Mouse (Mus musculus): ENCODE data around the gene Stxbp5. TPM values are rescaled to one million over a fixed set of nuclear protein-coding genes. Genes with fewer than 3 reads are reported as not detected.

Gene Stxbp5
- total and polyA plus RNA-seq, 3 experiments, result 12.3 to 82.2 (median 19.6) TPM

GRCm38 (mm10) chr10:9900315-9901070 lies 386 bp downstream of the Stxbp5 start:
- peaks cover 0 to 14% of the 10 kb centered on the region in 2 experiments; a peak in 3 of 4 replicates for H3K36me3 ChIP-seq (ENCODE audit: control insufficient read depth in 1 of 2, insufficient read depth in 2 of 2, low read length in 2 of 2)
- H3K4me1 ChIP-seq (ENCODE audit: control insufficient read depth in 1 of 2, insufficient read depth in 2 of 2, low read length in 2 of 2), result peaks cover 6 to 7% of the 10 kb centered on the region in 2 experiments; a peak in 3 of 4 replicates
- peaks cover 30% of the 10 kb centered on the region for H3K79me2 ChIP-seq (ENCODE audit: control insufficient read depth, insufficient read depth, low read length, poor library complexity)
- no peaks in the 10 kb centered on the region for H3K27me3 ChIP-seq (ENCODE audit: control insufficient read depth in 1 of 2, insufficient read depth in 2 of 2, low read length in 2 of 2)
- TF ChIP-seq NELFE (IDR thresholded peaks at IDR 0.05; ENCODE audit: low read depth, low read length) (0 out of 2 replicates have a peak, but pooled peaks have one; percentile 27), HCFC1 (IDR thresholded peaks at IDR 0.05; ENCODE audit: low read depth, low read length) (no peak; the same call in 1 of the 2 replicates), SIN3A (IDR thresholded peaks at IDR 0.05; ENCODE audit: low read length) (peak; percentile 60; the same call in 1 of the 2 replicates), POLR2A (IDR thresholded peaks at IDR 0.05; ENCODE audit: control insufficient read depth in 1 of 2, insufficient read depth in 1 of 2, low read depth in 1 of 2, low read length in 2 of 2, poor library complexity in 1 of 2) (0 out of 4 replicates have a peak, but pooled peaks of 1 of the 2 experiments have one; percentile 4)
- no peaks in the 10 kb centered on the region for H3K9me3 ChIP-seq (replicated peaks; ENCODE audit: insufficient read depth, low read length)
- peak overlapping the region; percentile 98 for H3K9ac ChIP-seq (ENCODE audit: control insufficient read depth, low read depth, low read length, poor library complexity, severe bottlenecking)
- H3K4me3 ChIP-seq (ENCODE audit: control insufficient read depth in 1 of 2, insufficient read depth in 1 of 2, low read depth in 2 of 2, low read length in 2 of 2), result peak overlapping the region; percentile 74 to 93
- H3K27ac ChIP-seq (ENCODE audit: control insufficient read depth, low read depth, low read length), result peak overlapping the region; percentile 81
- peak; percentile 69 for DNase-seq (ENCODE audit: low read depth, low spot score)

GRCm38 (mm10) chr10:9899816-9900215 lies 1.1 kb downstream of the Stxbp5 start:
- TF ChIP-seq TBP (IDR thresholded peaks at IDR 0.05; ENCODE audit: low read depth, low read length), result 0 out of 2 replicates have a peak, but pooled peaks have one; percentile 16
- TF ChIP-seq CTCF (IDR thresholded peaks at IDR 0.05 in 2 of 3, conservative IDR thresholded peaks at IDR 0.05 in 1 of 3; ENCODE audit: control insufficient read depth in 1 of 3, insufficient read depth in 1 of 3, low read depth in 2 of 3, low read length in 3 of 3, poor library complexity in 1 of 3, severe bottlenecking in 1 of 3), result no peak
- no peak for TF ChIP-seq CHD1 (IDR thresholded peaks at IDR 0.05; ENCODE audit: low read depth, low read length)
- 0 out of 2 replicates have a peak, but pooled peaks have one; percentile 1 for TF ChIP-seq SIN3A (IDR thresholded peaks at IDR 0.05; ENCODE audit: low read length)
- H3K27me3 ChIP-seq (ENCODE audit: control insufficient read depth in 1 of 2, insufficient read depth in 2 of 2, low read length in 2 of 2), result no peaks in the 10 kb centered on the region
- H3K79me2 ChIP-seq (ENCODE audit: control insufficient read depth, insufficient read depth, low read length, poor library complexity), result peaks cover 30% of the 10 kb centered on the region
- H3K9me3 ChIP-seq (replicated peaks; ENCODE audit: insufficient read depth, low read length), result no peaks in the 10 kb centered on the region
- H3K4me3 ChIP-seq (ENCODE audit: control insufficient read depth in 1 of 2, insufficient read depth in 1 of 2, low read depth in 2 of 2, low read length in 2 of 2), result peak overlapping the region; percentile 74 to 93
- no peak overlapping the region for H3K27ac ChIP-seq (ENCODE audit: control insufficient read depth, low read depth, low read length)
- peaks cover 6 to 7% of the 10 kb centered on the region in 2 experiments; a peak in 3 of 4 replicates for H3K4me1 ChIP-seq (ENCODE audit: control insufficient read depth in 1 of 2, insufficient read depth in 2 of 2, low read length in 2 of 2)
- H3K36me3 ChIP-seq (ENCODE audit: control insufficient read depth in 1 of 2, insufficient read depth in 2 of 2, low read length in 2 of 2), result peaks cover 2 to 14% of the 10 kb centered on the region in 2 experiments
- DNase-seq (ENCODE audit: low read depth, low spot score), result peak; percentile 64
- H3K9ac ChIP-seq (ENCODE audit: control insufficient read depth, low read depth, low read length, poor library complexity, severe bottlenecking), result peak overlapping the region; percentile 98

- Histone ChIP-seq H3K9me3 (replicated peaks; ENCODE audit: insufficient read depth, low read length) (no peaks in the 10 kb centered on the region), H3K27me3 (ENCODE audit: control insufficient read depth in 1 of 2, insufficient read depth in 2 of 2, low read length in 2 of 2) (no peaks in the 10 kb centered on the region), H3K4me1 (ENCODE audit: control insufficient read depth in 1 of 2, insufficient read depth in 2 of 2, low read length in 2 of 2) (peaks cover 6 to 7% of the 10 kb centered on the region in 2 experiments; a peak in 3 of 4 replicates), H3K9ac (ENCODE audit: control insufficient read depth, low read depth, low read length, poor library complexity, severe bottlenecking) (no peak overlapping the region; the same call in 1 of the 2 replicates), H3K27ac (ENCODE audit: control insufficient read depth, low read depth, low read length) (no peak overlapping the region), H3K4me3 (ENCODE audit: control insufficient read depth in 1 of 2, insufficient read depth in 1 of 2, low read depth in 2 of 2, low read length in 2 of 2) (peak overlapping the region; percentile 33 to 93; a peak in 3 of 4 replicates), H3K36me3 (ENCODE audit: control insufficient read depth in 1 of 2, insufficient read depth in 2 of 2, low read length in 2 of 2) (peaks cover 2 to 14% of the 10 kb centered on the region in 2 experiments), H3K79me2 (ENCODE audit: control insufficient read depth, insufficient read depth, low read length, poor library complexity) (peaks cover 32% of the 10 kb centered on the region)
- no peak for TF ChIP-seq ZKSCAN1 (IDR thresholded peaks at IDR 0.05; ENCODE audit: low read depth, low read length)
- TF ChIP-seq HCFC1 (IDR thresholded peaks at IDR 0.05; ENCODE audit: low read depth, low read length), result no peak
- no peak for DNase-seq (ENCODE audit: low read depth, low spot score)
Observed at GRCm38 (mm10) chr10:9899086-9899485, 1.8 kb downstream of the Stxbp5 start.

All from MEL (cell line).